Mouse (Mus musculus) T-helper 1 cell (primary cell): ENCODE measurements around the gene Srrm4.

ENCODE experiments used
- in situ Hi-C: fragments of 300-600 bp; cut with MboI, MseI; formaldehyde crosslinking; loops from one replicate; pipeline ENCODE4 v1.15.1; 2025; ENCODE audit warnings: high pct_unique_total_duplicates

Srrm4 gene

DNA sequence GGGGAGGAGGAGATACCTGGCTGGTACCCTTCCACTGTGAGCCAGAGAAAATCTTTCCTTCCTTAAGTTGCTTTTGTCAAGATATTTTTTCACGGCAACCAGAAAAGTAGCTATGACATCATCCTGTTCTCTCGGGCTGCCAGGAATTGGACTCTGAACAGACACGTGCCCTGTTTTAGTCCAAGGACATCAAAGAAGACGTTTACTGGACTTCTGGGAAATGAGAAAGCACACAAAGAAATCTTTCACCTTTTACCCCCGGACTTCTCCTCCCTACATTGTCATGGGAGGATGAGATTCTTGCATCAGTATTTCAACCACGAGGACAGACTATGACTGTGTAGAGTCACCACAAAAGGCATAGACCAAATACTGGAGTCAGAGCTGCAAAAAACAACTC is 183.7 kb downstream of the Srrm4 start:
- in situ Hi-C loops: no loop called here

DNA sequence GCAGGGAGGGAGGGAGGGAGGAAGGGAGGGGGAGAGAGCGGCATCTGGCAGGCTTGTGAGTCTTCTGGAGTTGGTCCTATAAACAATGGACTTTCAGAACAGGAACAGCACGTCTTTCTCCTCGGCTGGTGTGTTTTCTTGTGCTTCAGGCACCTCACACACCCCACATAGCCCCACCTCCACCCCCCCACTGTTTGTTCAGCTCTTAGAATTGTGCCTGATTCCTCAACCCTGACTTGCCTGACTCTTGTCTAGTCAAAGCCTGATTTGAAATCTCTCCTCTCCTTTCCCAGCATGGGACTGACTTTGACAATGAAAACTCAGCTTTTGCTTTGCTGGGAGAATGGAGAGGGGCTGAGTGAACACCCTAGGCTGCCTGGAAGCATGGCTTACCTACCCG is 184.3 kb downstream of the Srrm4 start:
- in situ Hi-C loops: no loop called here

DNA sequence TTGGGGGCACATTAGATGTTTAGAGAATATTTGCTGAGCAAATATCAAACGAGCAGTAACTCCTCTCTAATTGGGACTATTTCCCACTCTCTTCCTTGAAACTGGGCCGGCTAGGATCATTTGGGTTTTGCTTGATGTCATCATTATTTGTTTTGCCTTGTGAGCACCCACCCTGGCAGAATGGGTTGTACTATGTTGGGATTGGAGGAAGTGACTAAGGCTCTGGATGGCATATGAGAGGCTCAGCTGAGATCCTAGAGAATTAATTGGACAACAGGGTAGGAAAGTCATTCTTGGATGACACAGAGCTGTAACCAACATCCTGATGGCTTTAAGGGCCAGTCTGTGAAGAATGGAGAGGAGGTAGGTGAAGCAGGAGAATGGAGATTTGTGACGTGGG is 185.1 kb downstream of the Srrm4 start:
- in situ Hi-C loops: no loop called here

DNA sequence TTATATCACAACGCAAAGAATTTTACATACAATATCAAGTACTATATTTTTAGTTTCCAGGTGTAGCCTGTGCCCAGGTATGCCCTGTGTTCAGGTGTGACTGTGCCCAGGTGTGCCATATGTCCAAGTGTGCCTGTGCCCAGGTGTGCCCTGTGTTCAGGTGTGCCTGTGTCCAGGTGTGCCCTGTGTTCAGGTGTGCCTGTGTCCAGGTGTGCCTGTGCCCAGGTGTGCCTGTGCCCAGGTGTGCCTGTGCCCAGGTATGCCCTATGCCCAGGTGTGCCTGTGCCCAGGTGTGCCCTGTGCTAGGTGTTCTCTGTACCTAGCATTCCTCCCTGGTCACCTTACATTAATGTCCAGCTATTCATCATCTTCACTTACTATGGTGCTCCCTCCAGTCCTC is 185.7 kb downstream of the Srrm4 start:
- in situ Hi-C loops: no loop called here

DNA sequence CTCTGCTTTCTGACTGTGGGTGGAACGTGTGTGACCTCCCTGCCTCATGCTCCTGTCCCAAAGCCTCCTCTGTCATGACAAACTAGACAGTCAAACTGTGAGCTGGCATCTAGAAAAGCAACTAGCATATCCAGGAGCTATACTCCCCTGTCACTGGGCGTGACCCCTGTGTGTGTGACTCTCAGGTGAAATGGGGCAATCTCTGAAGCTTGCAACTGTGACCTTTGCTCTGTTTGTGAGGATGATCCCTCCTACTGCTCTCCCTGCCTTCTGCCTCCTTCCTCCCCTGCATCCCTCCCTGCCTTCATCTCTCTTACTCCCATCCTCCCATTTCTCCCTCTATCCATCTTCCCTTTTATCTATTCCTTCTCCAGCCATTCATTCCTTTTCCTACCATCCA is 187.6 kb downstream of the Srrm4 start:
- in situ Hi-C loops: no loop called here

DNA sequence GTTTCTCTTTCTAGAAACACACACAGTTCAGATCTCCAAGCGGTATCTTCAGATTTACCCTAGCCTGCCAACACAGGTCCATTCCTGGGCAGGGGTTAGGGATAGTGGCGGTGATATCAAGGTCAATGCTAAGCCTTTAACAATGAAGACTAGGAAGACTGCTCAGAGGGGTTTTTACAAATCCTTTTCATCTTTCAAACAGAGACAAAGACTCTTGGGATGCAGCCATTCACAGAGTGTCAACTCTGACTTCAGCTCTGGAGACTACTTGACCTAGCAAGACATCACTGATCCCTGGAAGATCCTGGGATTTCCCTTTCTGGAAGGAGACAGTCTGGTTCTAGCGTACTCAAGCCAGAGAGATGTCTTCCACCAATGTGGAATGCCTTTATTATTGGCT is 190.8 kb downstream of the Srrm4 start:
- in situ Hi-C loops: no loop called here

DNA sequence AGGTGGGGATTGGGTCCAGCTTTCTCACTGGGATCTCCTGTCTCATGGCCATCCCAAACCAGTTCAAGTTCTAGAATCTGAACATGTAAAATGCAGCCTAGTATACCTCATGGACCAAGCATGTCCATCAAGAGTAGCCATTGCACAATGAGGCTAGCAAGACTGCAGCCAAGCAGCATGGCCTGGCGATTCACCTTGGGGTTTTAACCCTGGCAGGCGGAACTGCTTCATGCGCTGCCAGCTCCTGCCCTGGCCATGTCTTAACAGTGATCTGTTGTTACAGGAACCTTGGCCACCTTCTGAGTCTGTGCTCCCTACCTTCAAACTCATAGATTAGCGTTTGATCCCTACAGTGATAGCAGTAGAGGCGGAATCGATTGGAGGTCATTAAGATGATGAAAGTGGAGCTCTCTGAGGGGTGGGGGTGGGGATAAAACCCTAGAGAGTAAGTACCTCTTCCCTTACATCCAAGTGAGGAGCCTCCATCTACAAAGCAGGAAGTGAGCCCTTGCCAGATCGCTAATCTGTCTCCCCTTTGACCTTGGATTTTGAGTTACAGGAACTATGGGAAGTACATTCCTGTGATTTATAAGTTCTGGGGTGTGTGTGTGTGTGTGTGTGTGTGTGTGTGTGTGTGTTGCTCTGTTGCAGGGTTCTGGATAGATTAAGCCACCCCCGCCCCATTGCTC is 191.4 kb downstream of the Srrm4 start:
- in situ Hi-C loops: no loop called here

DNA sequence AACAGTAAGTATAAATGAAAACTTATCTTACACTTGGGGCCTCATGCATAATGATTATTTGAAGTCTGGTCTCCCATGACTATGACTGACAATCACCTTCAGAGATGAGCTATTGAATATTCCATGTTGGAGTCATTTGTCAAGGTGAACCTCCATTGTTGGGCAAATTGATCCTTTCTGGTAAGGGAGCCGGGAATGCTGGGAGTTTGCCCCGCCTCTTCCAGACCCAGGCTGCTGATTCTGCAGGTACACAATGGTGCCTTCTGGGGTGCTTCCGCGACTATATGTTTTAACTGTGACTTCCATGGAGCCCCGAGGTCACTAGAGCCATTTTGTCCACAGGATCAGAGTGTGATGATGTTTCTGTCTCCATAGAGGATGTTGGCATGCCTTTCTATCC is 195.5 kb downstream of the Srrm4 start:
- in situ Hi-C loops: no loop called here

DNA sequence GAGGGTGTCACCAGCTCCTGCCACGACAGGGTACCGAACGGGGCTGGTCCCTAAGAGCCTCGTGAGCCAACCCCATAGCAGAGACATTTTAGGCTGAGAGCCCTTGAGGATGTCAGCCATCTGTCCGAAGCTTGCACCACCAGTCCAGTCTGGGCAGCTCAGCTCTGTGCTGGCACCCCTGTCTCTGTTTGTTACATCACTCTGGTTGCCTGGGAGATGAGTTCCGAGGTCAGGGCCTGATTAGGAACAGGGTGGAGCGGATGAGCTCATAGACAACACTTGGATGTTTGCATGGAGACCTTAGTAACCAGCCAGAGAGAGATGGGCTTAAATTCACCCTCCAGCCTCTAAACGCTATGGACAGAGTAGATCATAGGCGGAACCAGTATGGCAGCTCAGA is 199.0 kb downstream of the Srrm4 start:
- in situ Hi-C loops: no loop called here

DNA sequence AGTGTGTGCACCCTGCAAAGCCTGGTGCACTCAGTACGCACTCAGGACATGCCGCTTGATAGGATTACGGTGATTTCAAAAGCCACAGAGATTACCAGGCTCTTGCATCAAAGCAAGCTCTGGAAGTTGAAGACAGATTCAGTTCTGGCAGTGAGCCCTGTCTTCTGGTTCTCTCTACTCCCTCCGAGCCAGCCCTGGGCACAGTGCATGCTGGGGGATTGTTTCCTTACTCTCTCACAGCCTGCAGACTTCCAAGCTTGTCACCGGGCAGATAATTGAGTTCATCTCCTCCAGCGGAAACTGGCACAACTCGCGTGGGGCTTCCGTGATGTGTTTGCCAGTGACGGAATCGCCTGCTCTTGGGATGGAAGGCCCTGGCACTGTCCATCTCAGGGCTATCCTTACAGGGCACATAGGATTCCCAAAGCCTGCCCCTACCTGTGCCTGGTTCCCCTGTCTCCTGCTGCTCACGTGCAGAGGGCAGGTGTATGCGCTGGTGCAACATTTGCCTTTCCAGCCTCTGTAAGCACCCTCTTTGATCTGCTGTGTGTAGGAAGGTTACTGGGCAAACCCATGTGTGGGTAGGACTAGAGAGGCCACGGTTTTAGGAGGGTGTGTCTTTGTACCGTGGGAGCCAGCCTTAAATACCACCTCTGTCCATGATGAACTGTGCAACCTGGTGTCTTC is 201.6 kb downstream of the Srrm4 start:
- in situ Hi-C loops: no loop called here

DNA sequence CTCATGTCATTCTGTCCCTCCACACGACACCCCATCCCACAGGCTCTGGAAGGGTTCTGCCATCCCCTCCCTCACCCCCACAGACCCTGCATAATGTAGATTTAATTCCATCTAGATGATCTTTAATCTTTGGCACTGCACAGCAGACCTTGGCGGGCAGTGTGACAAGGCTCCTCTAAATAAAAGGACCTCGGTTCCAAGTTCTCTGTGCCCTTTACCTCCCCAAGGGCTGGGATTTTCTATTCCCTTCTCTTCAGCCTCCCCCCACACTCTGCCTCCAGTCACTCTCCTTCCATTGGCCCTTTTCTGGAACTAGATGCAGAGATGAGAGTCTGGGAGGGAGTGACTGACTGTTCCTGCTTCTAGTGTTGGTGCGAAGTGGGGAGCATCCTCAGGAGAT is 202.3 kb downstream of the Srrm4 start:
- in situ Hi-C loops: no loop called here
